Mouse (Mus musculus) gastrocnemius, postnatal 10 days (tissue): Measurements from ENCODE around the gene Hmcn1. TPM values are rescaled to one million over a fixed set of nuclear protein-coding genes. Genes with fewer than 3 reads are reported as not detected.

Experiments
- DNase-seq: peaks from one replicate; pipeline ENCODE4 v3.0.0; 2021; ENCODE audit warnings: mixed read lengths
- total RNA-seq, 2 experiments: library from RNA; stranded (reverse); gene quantifications; 2 replicates each; pipeline ENCODE4 v1.2.3; 2021

Gene Hmcn1
- total RNA-seq, 2 experiments from 2014 or later: 10.3 to 13.1 TPM

- DNase-seq: no peak
Measured at GRCm38 (mm10) chr1:150877920-150878319, 115.3 kb downstream of the Hmcn1 start.

DNA sequence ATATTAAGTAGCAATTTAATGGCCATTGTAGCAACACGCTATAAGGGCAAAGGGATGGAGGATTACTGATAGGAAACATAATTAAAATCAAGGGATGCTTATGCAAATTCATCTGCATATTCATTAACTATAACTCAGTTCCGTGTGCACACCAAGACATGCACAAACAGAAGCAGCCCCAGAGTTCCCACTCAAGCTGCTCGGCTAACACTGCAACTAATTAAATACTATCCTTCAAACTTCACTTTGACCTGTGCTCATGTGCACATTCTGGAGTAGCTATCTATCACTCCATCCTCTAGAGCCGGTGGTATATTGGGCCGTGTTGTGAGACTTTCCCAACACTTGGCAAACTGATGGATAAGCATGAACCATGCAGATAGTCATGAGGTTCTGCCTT is 119.2 kb downstream of the Hmcn1 start:
- DNase-seq: no peak

GRCm38 (mm10) chr1:150873231-150873630 is 120.0 kb downstream of the Hmcn1 start:
- DNase-seq: peak; percentile 9

GRCm38 (mm10) chr1:150872105-150872504 is 121.1 kb downstream of the Hmcn1 start:
- DNase-seq: no peak

GRCm38 (mm10) chr1:150869189-150869588 is 124.0 kb downstream of the Hmcn1 start:
- no peak for DNase-seq

GRCm38 (mm10) chr1:150866615-150867014 is 126.6 kb downstream of the Hmcn1 start:
- DNase-seq: no peak

DNA sequence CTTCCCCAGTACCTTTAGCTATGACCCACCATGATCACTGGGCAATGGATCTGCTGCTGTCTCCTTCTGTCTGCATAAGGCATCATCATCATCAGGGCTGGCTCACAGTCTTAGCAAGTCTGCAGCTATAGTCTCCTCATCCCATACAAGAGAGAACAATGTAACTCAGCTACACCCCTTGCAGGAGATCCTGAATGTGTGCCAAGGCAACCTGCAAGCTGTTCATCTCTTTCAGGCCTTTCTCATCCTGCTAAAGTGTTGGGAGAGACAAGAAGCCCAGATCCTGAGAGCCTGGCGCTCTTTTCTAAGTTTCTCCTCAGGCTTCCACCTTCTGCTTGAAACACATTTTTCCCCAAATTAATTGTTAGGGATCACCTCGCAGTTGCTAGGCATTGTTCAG is 135.5 kb downstream of the Hmcn1 start:
- DNase-seq: no peak

- no peak for DNase-seq
Measured at GRCm38 (mm10) chr1:150833448-150833847, 159.8 kb downstream of the Hmcn1 start.

DNA sequence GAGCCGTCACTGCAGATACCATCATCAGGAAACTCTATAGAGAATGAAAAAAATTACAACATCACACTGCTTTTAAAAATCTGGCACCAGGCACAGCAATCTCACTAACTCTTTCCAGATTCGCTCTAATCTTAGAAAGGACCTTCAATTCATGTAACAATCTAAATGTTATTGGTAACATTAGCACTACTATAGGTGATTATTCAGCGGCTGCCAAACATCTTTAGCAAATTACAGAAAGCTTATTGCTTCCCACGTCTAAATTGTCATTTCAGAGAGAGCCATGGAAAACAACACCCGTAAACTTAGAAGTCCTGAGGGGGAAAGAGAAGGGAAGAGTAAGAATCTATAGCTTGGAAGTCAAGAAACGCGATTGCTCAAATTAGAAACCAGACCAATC is 163.4 kb downstream of the Hmcn1 start:
- no peak for DNase-seq

DNA sequence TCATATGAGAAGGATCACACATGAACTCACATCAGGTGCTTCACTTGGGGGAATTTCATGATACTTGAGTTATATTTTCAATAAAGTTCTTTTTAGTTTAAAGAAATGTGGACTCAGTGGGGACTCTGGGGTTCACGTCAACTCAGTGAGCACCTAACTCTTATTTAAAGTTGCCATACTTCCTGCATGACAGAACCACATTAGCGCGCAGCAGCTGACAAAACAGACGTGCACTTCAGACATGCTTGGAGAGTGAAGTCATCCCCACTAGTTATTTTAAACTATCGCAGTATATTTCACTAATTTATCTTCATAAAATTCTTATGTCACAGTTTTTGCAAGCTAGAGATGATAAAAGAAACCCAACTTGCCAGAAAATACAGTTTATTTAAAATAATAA is 166.1 kb downstream of the Hmcn1 start:
- no peak for DNase-seq

DNA sequence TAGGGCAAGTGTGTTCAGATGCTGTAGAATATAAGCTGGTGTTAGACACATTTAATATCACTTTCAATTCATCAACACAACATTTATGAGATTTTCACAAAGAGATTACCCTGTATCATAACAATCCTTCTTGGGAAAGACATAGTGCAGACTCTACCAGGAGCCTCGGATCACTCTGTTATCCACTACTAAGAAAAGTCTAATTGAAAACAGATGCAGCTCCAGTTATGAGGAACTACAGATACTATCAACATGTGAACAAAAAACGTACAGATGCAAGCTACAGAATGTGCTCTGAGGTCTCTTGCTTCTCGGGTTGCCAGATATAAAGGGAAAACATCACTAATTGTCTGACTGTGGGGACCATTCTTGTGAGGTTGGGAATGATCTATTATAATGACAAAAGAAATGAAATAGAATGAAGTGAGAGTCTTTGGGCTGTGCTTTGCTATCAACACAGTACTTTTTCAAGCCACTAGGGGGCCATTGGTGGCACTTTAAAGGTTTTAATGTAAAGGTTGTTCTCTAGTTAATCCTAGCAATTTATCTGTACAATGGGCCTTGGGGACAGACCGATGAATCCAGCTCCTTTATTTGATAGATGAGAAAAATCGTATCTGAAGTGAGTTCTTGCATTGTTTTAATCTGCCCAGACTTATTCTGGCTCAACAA is 168.8 kb downstream of the Hmcn1 start:
- DNase-seq: no peak

- DNase-seq: no peak
Measured at GRCm38 (mm10) chr1:150816035-150816807, 177.0 kb downstream of the Hmcn1 start.

GRCm38 (mm10) chr1:150814917-150815316 is 178.3 kb downstream of the Hmcn1 start:
- no peak for DNase-seq

- no peak for DNase-seq
Measured at GRCm38 (mm10) chr1:150813381-150813780, 179.9 kb downstream of the Hmcn1 start.

DNA sequence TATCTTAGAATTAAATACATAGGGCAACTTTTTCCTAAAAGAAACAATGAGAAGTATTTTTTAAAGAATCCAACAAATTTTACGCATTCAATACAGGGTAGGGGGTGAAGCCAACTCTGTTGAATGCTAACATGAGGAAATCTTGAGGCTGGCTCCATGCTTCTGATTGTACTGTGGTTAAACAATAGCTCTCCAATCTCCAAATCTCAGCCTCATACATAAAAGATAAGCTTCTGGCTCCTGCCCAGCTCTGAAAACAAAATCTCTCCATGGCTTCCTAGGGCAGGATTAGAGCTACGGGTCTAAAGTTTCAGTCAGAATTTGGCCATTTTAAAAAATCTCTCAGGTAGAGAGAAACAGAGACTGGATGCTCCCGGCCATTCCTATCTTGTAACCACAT is 186.4 kb downstream of the Hmcn1 start:
- DNase-seq: no peak

DNA sequence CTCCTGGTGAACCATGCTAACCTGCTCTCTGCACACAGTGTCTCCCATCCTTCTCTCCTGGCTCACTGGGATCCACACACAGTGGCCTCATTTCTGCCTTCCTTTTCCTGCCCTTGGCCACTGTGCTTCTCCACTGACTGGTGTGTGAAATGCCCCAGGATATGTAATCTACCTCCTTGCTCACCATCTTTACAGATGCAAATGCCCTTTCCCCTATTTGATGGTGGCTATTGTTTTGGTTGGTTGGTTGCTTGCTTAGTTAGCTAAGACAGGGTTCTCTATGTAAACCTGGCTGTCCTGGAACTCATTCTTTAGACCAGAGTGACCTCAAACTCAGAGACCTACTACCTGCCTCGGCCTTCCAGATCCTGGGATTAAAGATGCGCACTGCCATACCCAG is 187.8 kb downstream of the Hmcn1 start:
- DNase-seq: no peak

DNA sequence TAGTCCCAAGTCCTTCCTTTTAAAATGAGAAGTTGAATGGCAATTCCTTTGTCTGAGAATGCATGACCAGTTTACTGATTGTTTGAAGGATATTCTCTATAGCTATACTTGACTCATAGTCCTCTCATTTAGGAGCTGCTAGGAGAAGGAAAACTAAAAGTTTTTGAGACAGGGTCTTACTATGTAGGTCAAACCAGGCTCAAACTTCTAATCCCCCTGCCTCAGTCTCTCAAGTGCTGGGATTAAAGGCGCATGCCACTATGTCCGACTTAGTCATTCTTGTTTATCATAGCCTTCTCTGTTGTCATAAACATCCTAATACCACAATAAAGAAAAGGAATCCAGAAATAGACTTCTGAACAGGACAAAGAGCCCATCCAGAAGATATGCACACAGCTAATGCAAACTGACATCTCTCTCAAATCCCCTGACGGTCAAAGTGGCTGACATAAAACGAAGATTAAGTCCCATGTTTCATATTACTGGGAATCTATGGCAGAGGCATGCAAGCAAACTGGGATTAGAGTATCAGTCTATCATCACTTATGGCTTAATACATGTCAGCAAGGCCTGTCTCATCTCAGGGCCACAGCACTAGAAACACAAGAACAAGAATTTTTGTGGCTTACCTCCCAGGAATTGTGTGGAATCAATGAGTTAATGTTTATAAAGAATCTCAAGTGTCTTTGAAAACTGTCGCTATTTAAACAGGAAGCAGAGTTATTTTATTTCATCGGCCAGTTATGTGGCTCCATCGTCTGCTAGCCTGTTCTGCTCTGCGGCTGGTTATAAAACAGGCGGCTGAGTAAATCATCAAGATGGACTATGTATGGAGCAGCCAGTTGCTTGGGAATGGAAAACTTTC is 188.8 kb downstream of the Hmcn1 start:
- DNase-seq: no peak

- DNase-seq: no peak
Measured at GRCm38 (mm10) chr1:150802642-150803041, 190.6 kb downstream of the Hmcn1 start.

DNA sequence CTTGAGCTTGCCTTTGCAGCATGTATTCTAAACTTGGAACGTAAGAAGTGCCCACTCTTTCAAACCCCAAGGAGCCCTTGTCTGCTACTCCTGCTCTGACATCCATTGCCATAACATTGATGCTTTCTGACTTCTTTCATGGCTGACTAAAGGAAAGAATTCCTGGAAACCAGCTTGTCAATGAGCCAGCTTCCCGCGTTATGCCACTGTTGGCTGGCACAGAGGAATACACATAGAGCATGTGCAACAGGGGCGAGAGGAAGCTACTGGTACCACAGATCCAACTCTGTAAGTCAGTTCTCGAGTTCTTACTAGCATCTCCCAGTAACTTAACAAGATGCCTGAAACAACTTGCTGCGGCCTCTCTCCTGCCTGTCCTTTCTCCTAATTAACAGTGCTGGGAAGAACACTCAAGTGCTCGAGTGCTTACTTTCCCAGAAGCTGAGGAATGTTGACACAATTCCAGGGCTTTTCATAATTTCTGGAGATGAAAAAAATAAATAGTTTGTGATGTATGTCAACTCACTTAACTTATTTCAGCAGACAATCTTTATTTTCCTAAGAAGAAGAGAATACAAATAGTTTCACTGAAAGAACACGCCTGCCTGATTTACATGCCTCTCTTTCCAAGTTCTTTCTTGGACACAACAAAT is 192.5 kb downstream of the Hmcn1 start:
- DNase-seq: no peak

GRCm38 (mm10) chr1:150798651-150799050 is 194.6 kb downstream of the Hmcn1 start:
- no peak for DNase-seq

- no peak for DNase-seq
Measured at GRCm38 (mm10) chr1:150786746-150787145, 206.5 kb downstream of the Hmcn1 start.

- no peak for DNase-seq
Measured at GRCm38 (mm10) chr1:150783070-150783842, 210.0 kb downstream of the Hmcn1 start.
